Mouse (Mus musculus) hindbrain, embryonic 12.5 days (tissue): ENCODE results near the gene Hsp90aa1. TPM values are rescaled to one million over a fixed set of nuclear protein-coding genes. Genes with fewer than 3 reads are reported as not detected.

Experiments used
- ATAC-seq: fragments of 200-750 bp; cut with Nextera tagmentation; 2 replicates; pipeline ENCODE4 v1.8.0; 2017; ENCODE audit warnings: moderate TSS enrichment; ENCODE audit not compliant: low FRiP score
- H3K27ac ChIP-seq: fragments of 300-500 bp; sonication (generic); 2 replicates; pipeline ENCODE4 v1.5.1; 2016; ENCODE audit warnings: mild to moderate bottlenecking
- H3K27me3 ChIP-seq: fragments of 300-500 bp; sonication (generic); 2 replicates; pipeline ENCODE4 v1.6.1; 2016; ENCODE audit warnings: mild to moderate bottlenecking
- H3K36me3 ChIP-seq: fragments of 300-500 bp; sonication (generic); 2 replicates; pipeline ENCODE4 v1.6.1; 2016; ENCODE audit warnings: mild to moderate bottlenecking
- H3K4me1 ChIP-seq: fragments of 300-500 bp; sonication (generic); 2 replicates; pipeline ENCODE4 v1.6.1; 2016
- H3K4me2 ChIP-seq: fragments of 300-500 bp; sonication (generic); replicated peaks from 2 replicates; pipeline ENCODE4 v1.6.1; 2016; ENCODE audit warnings: mild to moderate bottlenecking
- H3K4me3 ChIP-seq: fragments of 300-500 bp; sonication (generic); 2 replicates; pipeline ENCODE4 v1.5.1; 2016; ENCODE audit warnings: mild to moderate bottlenecking
- H3K9ac ChIP-seq: fragments of 300-500 bp; sonication (generic); 2 replicates; pipeline ENCODE4 v1.6.1; 2016; ENCODE audit warnings: mild to moderate bottlenecking, moderate library complexity
- H3K9me3 ChIP-seq: fragments of 300-500 bp; sonication (generic); replicated peaks from 2 replicates; pipeline ENCODE4 v1.6.1; 2016; ENCODE audit warnings: mild to moderate bottlenecking
- WGBS: fragments of 180-500 bp; shearing (Covaris S2); methylation state at CpG from one replicate; pipeline ENCODE4 v1.1.7; 2016; 5-methylcytosine and 5-hydroxymethylcytosine counted together
- microRNA-seq: library from miRNA; unstranded; fragments of <30 nt; microRNA quantifications from one replicate; pipeline ENCODE4, GENCODE M21; 2017
- polyA plus RNA-seq: library from polyadenylated mRNA; unstranded; fragments of >200 nt; fragmentation: Nextera tagmentation; extraction: Ambion mirVana; gene quantifications from 2 replicates; pipeline ENCODE4 v1.2.1, GENCODE M21; 2016

Hsp90aa1 gene
- polyA plus RNA-seq, 1 experiment from 2014 or later = 1,103 TPM

GRCm38 (mm10) chr12:110681191-110681590 lies 21.3 kb downstream of the Hsp90aa1 start:
- Histone ChIP-seq H3K9ac (no peak overlapping the region), H3K4me2 (no peak overlapping the region), H3K36me3 (peaks cover 9% of the 10 kb centered on the region; the same call in 1 of the 2 replicates), H3K27ac (no peak overlapping the region), H3K4me3 (no peak overlapping the region), H3K27me3 (no peaks in the 10 kb centered on the region), H3K9me3 (no peaks in the 10 kb centered on the region), H3K4me1 (0 out of 2 replicates have a peak, but pooled peaks cover 4% of the 10 kb centered on the region)
- WGBS = 54% methylated on average over 7 of the region's 7 CpGs
- ATAC-seq = no peak

- Histone ChIP-seq H3K4me3 (no peak overlapping the region), H3K27me3 (no peaks in the 10 kb centered on the region)
- 55% methylated on average over 5 of the region's 5 CpGs for WGBS
Observed at GRCm38 (mm10) chr12:110674243-110674642, 28.3 kb downstream of the Hsp90aa1 start.

GRCm38 (mm10) chr12:110667466-110668077 lies 35.0 kb downstream of the Hsp90aa1 start:
- Histone ChIP-seq H3K27ac (no peak overlapping the region), H3K4me1 (no peaks in the 10 kb centered on the region), H3K4me3 (no peak overlapping the region), H3K36me3 (peaks cover 84% of the 10 kb centered on the region), H3K9me3 (no peaks in the 10 kb centered on the region), H3K4me2 (no peak overlapping the region), H3K9ac (no peak overlapping the region), H3K27me3 (no peaks in the 10 kb centered on the region)
- no peak for ATAC-seq
- 87% methylated on average over 13 of the region's 13 CpGs for WGBS

More at GRCm38 (mm10) chr12:110674243-110674642, 28.3 kb downstream of the Hsp90aa1 start:
- ATAC-seq = no peak
- no peaks in the 10 kb centered on the region for H3K9me3 ChIP-seq
- H3K9ac ChIP-seq = no peak overlapping the region
- no peak overlapping the region for H3K27ac ChIP-seq
- H3K36me3 ChIP-seq = peaks cover 17% of the 10 kb centered on the region
- no peak overlapping the region for H3K4me2 ChIP-seq
- H3K4me1 ChIP-seq = no peaks in the 10 kb centered on the region

GRCm38 (mm10) chr12:110661746-110662145 lies 40.8 kb downstream of the Hsp90aa1 start:
- Histone ChIP-seq H3K4me2 (no peak overlapping the region), H3K27me3 (no peaks in the 10 kb centered on the region), H3K27ac (no peak overlapping the region), H3K9me3 (no peaks in the 10 kb centered on the region), H3K4me1 (no peaks in the 10 kb centered on the region), H3K4me3 (no peak overlapping the region), H3K36me3 (peaks cover 99% of the 10 kb centered on the region), H3K9ac (no peak overlapping the region)
- no peak for ATAC-seq
- WGBS = 94% methylated on average over 14 of the region's 14 CpGs

- no peaks in the 10 kb centered on the region for H3K9me3 ChIP-seq
- no peaks in the 10 kb centered on the region for H3K27me3 ChIP-seq
- H3K9ac ChIP-seq = no peak overlapping the region
- no peak overlapping the region for H3K4me2 ChIP-seq
- peaks cover 93% of the 10 kb centered on the region for H3K36me3 ChIP-seq
- H3K27ac ChIP-seq = no peak overlapping the region
- no peaks in the 10 kb centered on the region for H3K4me1 ChIP-seq
- ATAC-seq = no peak
- no peak overlapping the region for H3K4me3 ChIP-seq
- WGBS = 96% methylated on average over 17 of the region's 17 CpGs
Observed at GRCm38 (mm10) chr12:110651464-110651863, 51.1 kb downstream of the Hsp90aa1 start.

GRCm38 (mm10) chr12:110650241-110650641 lies 52.3 kb downstream of the Hsp90aa1 start:
- WGBS = 91% methylated on average over 8 of the region's 8 CpGs

More at GRCm38 (mm10) chr12:110650241-110650641, 52.3 kb downstream of the Hsp90aa1 start:
- Histone ChIP-seq H3K36me3 (peaks cover 93% of the 10 kb centered on the region), H3K27me3 (no peaks in the 10 kb centered on the region), H3K4me3 (no peak overlapping the region), H3K4me1 (no peaks in the 10 kb centered on the region), H3K27ac (no peak overlapping the region), H3K9me3 (no peaks in the 10 kb centered on the region), H3K4me2 (no peak overlapping the region), H3K9ac (no peak overlapping the region)
- no peak for ATAC-seq

Small RNA genes lying within 50 kb of the gene (microRNA-seq; reads per million reads assigned to microRNA genes)
- gene Gm27299 = not detected

Other genes with a start within 250 kb of the Hsp90aa1 start
- gene Dync1h1, start 101.3 kb downstream of the Hsp90aa1 start, polyA plus RNA-seq = 81.7 and 96.4 TPM in 2 replicates
- not detected in 2 replicates for gene 1700001K19Rik, start 20.1 kb downstream of the Hsp90aa1 start, polyA plus RNA-seq
- gene Wdr20, start 35.2 kb upstream of the Hsp90aa1 start, polyA plus RNA-seq = 31.3 and 32.9 TPM in 2 replicates
- gene Mok, start 138.2 kb upstream of the Hsp90aa1 start, polyA plus RNA-seq = 12.6 and 13.5 TPM in 2 replicates
- 6.3 and 6.9 TPM in 2 replicates for gene Zfp839, start 147.5 kb upstream of the Hsp90aa1 start, polyA plus RNA-seq
- gene Cinp, start 186.4 kb upstream of the Hsp90aa1 start, polyA plus RNA-seq = 60.9 and 61.5 TPM in 2 replicates
- gene Tecpr2, start 186.5 kb upstream of the Hsp90aa1 start, polyA plus RNA-seq = 8.4 and 8.8 TPM in 2 replicates